Mouse (Mus musculus) midbrain, embryonic 11.5 days (tissue): ENCODE data around the gene Atp6v1g2. TPM values are rescaled to one million over a fixed set of nuclear protein-coding genes. Genes with fewer than 3 reads are reported as not detected.

ENCODE experiments used
- ATAC-seq: fragments of 200-750 bp; cut with Nextera tagmentation; 2 replicates; pipeline ENCODE4 v1.8.0; 2017; ENCODE audit warnings: moderate TSS enrichment, moderate library complexity; ENCODE audit not compliant: low FRiP score
- DNase-seq: peaks from one replicate; pipeline ENCODE4 v3.0.0; 2015; ENCODE audit warnings: low spot score; ENCODE audit errors: missing footprints
- H3K27ac ChIP-seq: fragments of 300-500 bp; sonication (generic); 2 replicates; pipeline ENCODE4 v1.5.1; 2014; ENCODE audit warnings: low read depth, low read length
- H3K27me3 ChIP-seq: fragments of 300-500 bp; sonication (generic); 2 replicates; pipeline ENCODE4 v1.6.1; 2014; ENCODE audit warnings: mild to moderate bottlenecking, low read length, moderate library complexity, mixed read lengths; ENCODE audit not compliant: control insufficient read depth, insufficient read depth
- H3K36me3 ChIP-seq: fragments of 300-500 bp; sonication (generic); 2 replicates; pipeline ENCODE4 v1.6.1; 2014; ENCODE audit warnings: mild to moderate bottlenecking, low read length, moderate library complexity, mixed read lengths; ENCODE audit not compliant: control insufficient read depth, insufficient read depth
- H3K4me1 ChIP-seq: fragments of 300-500 bp; sonication (generic); 2 replicates; pipeline ENCODE4 v1.6.1; 2014; ENCODE audit warnings: low read length; ENCODE audit not compliant: control insufficient read depth, insufficient read depth
- H3K4me2 ChIP-seq: fragments of 300-500 bp; sonication (generic); 2 replicates; pipeline ENCODE4 v1.6.1; 2014; ENCODE audit warnings: mild to moderate bottlenecking, moderate library complexity
- H3K4me3 ChIP-seq: fragments of 300-500 bp; sonication (generic); 2 replicates; pipeline ENCODE4 v1.5.1; 2014; ENCODE audit warnings: low read depth, low read length
- H3K9ac ChIP-seq: fragments of 300-500 bp; sonication (generic); 2 replicates; pipeline ENCODE4 v1.6.1; 2014; ENCODE audit warnings: low read length
- H3K9me3 ChIP-seq: fragments of 300-500 bp; sonication (generic); 2 replicates; pipeline ENCODE4 v1.6.1; 2016; ENCODE audit warnings: low read length; ENCODE audit not compliant: control insufficient read depth
- whole genome bisulfite sequencing: fragments of 180-500 bp; shearing (Covaris S2); extraction: QIAGEN DNeasy Blood & Tissue Kit; methylation state at CpG from one replicate; pipeline ENCODE4 v1.1.7; 2014; 5-methylcytosine and 5-hydroxymethylcytosine counted together
- polyA plus RNA-seq: library from polyadenylated mRNA; unstranded; fragments of >200 nt; fragmentation: Nextera tagmentation; extraction: Ambion mirVana; gene quantifications from 2 replicates; pipeline ENCODE4 v1.2.1, GENCODE M21; 2014

Gene Atp6v1g2
- 17.0 and 17.8 TPM in 2 replicates for polyA plus RNA-seq

DNA sequence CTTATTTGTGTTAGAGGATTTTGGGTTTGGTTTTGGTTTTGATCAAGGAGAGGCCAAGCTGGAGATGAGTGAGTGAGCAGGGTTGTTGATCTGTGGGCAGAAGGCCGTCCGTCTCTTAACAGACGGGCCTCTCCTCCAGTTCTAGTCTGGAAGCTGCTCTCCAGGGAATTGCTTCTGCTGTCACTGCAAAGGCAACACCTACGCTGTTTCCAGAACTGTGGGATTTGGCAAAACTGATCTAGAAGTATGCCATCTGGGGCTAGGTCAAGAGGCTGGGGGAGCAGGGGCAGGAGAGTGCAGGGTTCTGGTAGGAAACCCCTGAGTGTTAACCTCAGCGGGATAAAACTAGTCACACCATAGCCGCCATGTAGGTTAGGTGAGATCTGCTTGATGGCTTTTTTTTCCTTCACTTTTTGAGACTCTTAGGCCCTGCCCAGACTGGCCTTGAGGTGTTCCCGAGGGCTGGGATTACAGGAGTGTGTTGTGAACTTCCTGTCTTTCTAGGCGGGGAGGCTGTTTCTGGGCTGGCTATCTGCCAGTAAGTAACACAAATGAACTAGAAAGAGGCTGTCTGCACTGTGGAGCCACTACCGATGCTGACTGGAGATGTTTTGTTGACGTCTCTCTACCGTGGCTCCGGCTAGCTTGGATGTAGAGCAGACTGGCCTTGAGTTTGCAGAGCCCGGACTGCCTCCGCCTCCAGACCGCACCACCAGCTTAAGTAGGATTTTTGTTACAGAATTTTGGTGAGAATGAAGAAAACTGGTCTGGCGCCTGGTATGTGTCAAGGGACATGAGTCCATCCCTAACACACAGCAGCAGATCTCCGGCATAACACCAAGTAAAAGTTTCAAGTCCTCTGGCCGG, at the start of gene Atp6v1g2:
Gene Atp6v1g2 (plus strand): TSS at position 547 of the 867 bp plus-strand sequence.
- Histone ChIP-seq H3K36me3 (peaks cover 6% of the 10 kb centered on the region), H3K9ac (peak within 1 kb of the TSS; percentile 91; the same call in 1 of the 2 replicates), H3K27me3 (no peaks in the 10 kb centered on the region), H3K4me3 (peak within 1 kb of the TSS; percentile 61; the same call in 1 of the 2 replicates), H3K27ac (no peak within 1 kb of the TSS), H3K4me1 (peaks cover 9% of the 10 kb centered on the region; the same call in 1 of the 2 replicates), H3K4me2 (peak within 1 kb of the TSS; percentile 75), H3K9me3 (no peaks in the 10 kb centered on the region)
- 91% methylated on average over 18 of the region's 18 CpGs for WGBS
- DNase-seq (no peak), ATAC-seq (no peak)

GRCm38 (mm10) chr17:35185639-35186611, 47.5 kb upstream of the Atp6v1g2 start:
- ATAC-seq: 0 out of 2 replicates have a peak, but pooled peaks have one; percentile 48
- Histone ChIP-seq H3K9ac (peak overlapping the region; percentile 47), H3K27ac (no peak overlapping the region), H3K36me3 (no peaks in the 10 kb centered on the region), H3K27me3 (no peaks in the 10 kb centered on the region), H3K4me3 (peak overlapping the region; percentile 24), H3K4me1 (peaks cover 6% of the 10 kb centered on the region; the same call in 1 of the 2 replicates), H3K9me3 (no peaks in the 10 kb centered on the region), H3K4me2 (peak overlapping the region; percentile 45)
- 4% methylated on average over 17 of the region's 18 CpGs for WGBS
- peak; percentile 97 for DNase-seq

DNA sequence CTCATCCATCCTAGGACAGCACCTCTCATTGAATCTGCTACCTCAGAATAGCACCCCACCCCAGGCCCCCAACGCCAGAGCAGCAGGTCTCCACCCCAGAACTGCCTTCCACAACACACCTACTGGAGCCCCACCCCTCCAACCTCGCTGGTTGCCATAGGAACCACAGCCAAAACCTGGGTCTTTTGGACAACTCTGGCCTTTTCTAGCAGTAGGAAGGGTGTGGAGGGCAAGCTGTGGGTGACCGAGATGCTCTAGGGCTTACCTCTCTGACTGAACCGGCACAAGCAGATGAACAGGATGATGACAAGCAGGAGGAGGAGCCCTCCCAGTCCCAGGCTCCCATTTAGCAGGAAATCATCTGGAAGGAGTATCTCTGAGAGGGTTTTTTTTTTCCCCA, 46.8 kb upstream of the Atp6v1g2 start:
- DNase-seq: peak; percentile 90
- WGBS: 0% methylated on average over 4 of the region's 4 CpGs

DNA sequence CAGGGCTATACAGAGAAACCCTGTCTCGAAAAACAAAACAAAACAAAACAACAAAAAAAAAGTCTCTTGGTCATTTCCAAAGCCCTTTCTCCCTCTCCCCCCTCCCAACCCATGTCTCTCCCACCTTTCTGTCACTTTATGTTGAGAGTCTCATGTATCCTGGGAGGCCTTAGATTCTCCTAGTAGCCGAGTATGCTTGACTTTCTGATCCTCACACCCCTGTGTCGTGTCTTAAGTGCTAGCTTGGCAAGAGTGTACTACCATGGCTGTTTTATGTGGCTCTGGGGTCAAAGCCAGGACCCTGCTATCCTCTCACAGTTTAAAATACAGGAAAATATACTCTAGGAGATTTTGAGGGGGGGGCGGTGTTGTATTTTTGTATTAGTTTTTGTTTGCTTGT, 46.1 kb upstream of the Atp6v1g2 start:
- Histone ChIP-seq H3K9ac (no peak overlapping the region), H3K36me3 (no peaks in the 10 kb centered on the region), H3K4me2 (no peak overlapping the region), H3K4me3 (no peak overlapping the region), H3K9me3 (no peaks in the 10 kb centered on the region), H3K4me1 (peaks cover 6% of the 10 kb centered on the region; the same call in 1 of the 2 replicates), H3K27me3 (no peaks in the 10 kb centered on the region), H3K27ac (no peak overlapping the region)
- WGBS: 88% methylated on average over 4 of the region's 4 CpGs
- no peak for DNase-seq
- ATAC-seq: no peak

More for the DNA sequence above, 46.8 kb upstream of the Atp6v1g2 start:
- Histone ChIP-seq H3K36me3 (no peaks in the 10 kb centered on the region), H3K27me3 (no peaks in the 10 kb centered on the region), H3K4me3 (no peak overlapping the region), H3K9me3 (no peaks in the 10 kb centered on the region), H3K9ac (no peak overlapping the region), H3K27ac (no peak overlapping the region), H3K4me1 (peaks cover 6% of the 10 kb centered on the region; the same call in 1 of the 2 replicates), H3K4me2 (peak overlapping the region; percentile 45; the same call in 1 of the 2 replicates)
- ATAC-seq: peak; percentile 19; the same call in 1 of the 2 replicates

GRCm38 (mm10) chr17:35187959-35188610, 45.4 kb upstream of the Atp6v1g2 start, which contains the start of gene Lst1:
Lst1 (minus strand) TSS chr17:35188439.
- Histone ChIP-seq H3K27me3 (no peaks in the 10 kb centered on the region), H3K4me3 (no peak within 1 kb of the TSS), H3K36me3 (no peaks in the 10 kb centered on the region), H3K4me1 (peaks cover 6% of the 10 kb centered on the region; the same call in 1 of the 2 replicates), H3K9ac (no peak within 1 kb of the TSS), H3K27ac (no peak within 1 kb of the TSS), H3K9me3 (no peaks in the 10 kb centered on the region), H3K4me2 (no peak within 1 kb of the TSS)
- DNase-seq (no peak), ATAC-seq (no peak)
- WGBS: 68% methylated on average over 7 of the region's 7 CpGs

DNA sequence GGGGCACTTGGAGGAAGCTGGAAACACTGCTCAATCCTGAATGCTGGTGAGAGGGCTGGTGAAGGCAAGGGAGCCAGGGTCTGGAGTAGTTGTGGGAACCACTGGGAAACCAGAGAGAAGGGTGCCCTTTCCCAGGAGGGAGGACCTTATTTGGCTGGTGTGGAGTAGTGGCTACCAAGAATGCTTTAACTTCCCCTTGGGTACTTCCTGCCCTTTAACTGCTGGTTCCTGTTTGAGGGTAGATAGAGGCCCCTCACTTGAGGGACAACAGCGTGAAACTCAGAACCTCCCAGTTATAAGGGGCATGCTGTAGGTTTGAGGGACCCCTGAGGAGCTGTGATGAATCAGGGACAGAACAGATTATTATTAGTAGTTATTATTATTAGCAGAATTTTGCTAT, 44.3 kb upstream of the Atp6v1g2 start:
- H3K9ac ChIP-seq: no peak overlapping the region
- DNase-seq: no peak
- no peak overlapping the region for H3K4me2 ChIP-seq
- no peak for ATAC-seq
- H3K27ac ChIP-seq: no peak overlapping the region
- WGBS: 82% methylated on average over 1 of the region's 1 CpGs
- H3K27me3 ChIP-seq: peaks cover 1% of the 10 kb centered on the region; the same call in 1 of the 2 replicates
- no peaks in the 10 kb centered on the region for H3K36me3 ChIP-seq
- H3K4me1 ChIP-seq: peaks cover 6% of the 10 kb centered on the region; the same call in 1 of the 2 replicates
- no peaks in the 10 kb centered on the region for H3K9me3 ChIP-seq
- no peak overlapping the region for H3K4me3 ChIP-seq

- ATAC-seq: no peak
- Histone ChIP-seq H3K36me3 (no peaks in the 10 kb centered on the region), H3K4me2 (no peak overlapping the region), H3K27me3 (peaks cover 10% of the 10 kb centered on the region), H3K9ac (no peak overlapping the region), H3K4me3 (no peak overlapping the region), H3K4me1 (peaks cover 6% of the 10 kb centered on the region; the same call in 1 of the 2 replicates), H3K27ac (no peak overlapping the region), H3K9me3 (no peaks in the 10 kb centered on the region)
- WGBS: 73% methylated on average over 4 of the region's 4 CpGs
- DNase-seq: no peak
Measured at GRCm38 (mm10) chr17:35190096-35190495, 43.4 kb upstream of the Atp6v1g2 start.

DNA sequence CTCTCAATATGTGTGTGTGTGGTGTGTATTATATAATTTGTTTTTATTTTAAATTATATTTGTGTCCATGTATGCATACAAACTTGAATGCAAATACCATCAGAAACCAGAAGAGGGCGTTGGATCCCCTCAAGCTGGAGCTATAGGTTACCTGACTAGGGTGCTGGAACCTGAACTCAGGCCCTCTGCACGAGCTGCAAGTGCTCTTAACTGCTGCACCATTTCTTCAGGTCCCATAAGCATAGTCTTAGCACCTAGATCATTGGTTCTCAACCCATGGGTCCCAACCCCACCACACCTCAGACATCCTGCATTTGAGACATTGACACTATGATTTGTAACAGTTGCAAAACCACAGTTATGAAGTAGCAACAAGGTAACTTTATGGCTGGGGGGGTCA, 41.7 kb upstream of the Atp6v1g2 start:
- H3K4me1 ChIP-seq: peaks cover 4% of the 10 kb centered on the region
- H3K9ac ChIP-seq: no peak overlapping the region
- H3K4me2 ChIP-seq: no peak overlapping the region
- H3K27ac ChIP-seq: no peak overlapping the region
- peaks cover 26% of the 10 kb centered on the region for H3K27me3 ChIP-seq
- no peaks in the 10 kb centered on the region for H3K9me3 ChIP-seq
- WGBS: 63% methylated on average over 2 of the region's 2 CpGs
- H3K36me3 ChIP-seq: no peaks in the 10 kb centered on the region
- DNase-seq (no peak), ATAC-seq (no peak)
- H3K4me3 ChIP-seq: no peak overlapping the region
